8 mouse cellular contexts compared by ENCODE assay signal in the genomic region with DNA sequence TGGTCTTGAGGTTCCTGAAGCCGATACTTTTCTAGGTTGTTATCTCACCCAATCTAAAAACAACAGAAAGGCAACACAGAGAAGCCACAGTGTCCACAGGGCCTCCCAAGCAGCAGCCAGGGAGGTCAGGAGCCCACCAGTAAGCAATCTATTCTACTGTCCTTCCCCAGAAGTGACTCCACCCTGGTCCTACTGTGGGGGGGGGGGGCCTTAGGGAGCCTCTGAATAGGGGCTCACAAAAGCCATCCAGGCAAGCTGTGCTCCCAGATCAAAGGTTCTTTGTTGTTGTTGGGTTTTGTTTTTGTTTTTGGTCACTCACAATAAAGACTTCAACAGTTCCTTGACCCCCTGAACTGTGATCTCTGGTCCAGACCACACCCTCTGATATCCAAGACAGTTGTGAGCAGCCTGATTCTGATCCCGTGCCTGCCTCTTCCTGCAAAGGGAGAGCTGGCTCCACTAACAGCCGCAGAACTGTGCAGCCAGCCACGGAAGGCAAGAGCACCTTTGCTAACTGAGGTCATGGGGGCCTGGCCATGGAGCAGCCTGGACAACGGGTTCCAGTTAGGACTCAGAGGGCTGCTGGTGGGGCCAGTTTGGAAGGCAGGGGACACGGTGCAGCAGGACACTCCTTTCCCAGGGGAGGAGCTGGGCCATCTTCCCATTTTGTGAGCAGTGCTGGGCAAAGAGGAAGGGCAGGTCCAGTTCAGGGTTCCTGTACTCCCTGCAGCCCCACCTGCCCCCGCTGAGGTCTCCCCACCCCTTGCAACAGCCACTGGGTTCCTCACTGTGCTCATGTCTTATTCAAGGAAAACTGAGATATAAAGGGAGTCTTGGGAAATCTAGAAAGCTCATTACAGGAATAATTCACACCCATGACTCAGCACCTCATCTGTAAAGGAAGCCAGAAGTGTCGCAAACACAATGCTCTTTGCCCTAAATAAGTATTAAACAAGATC. TPM values are rescaled to one million over a fixed set of nuclear protein-coding genes. Genes with fewer than 3 reads are reported as not detected.
A peak's percentile ranks its signal among the peaks of the same experiment; 100 is the strongest.
DNase-seq lines count a peak whose midpoint lies in the region; ATAC-seq and TF ChIP-seq lines count a peak whose summit lies in the region.

No protein-coding gene starts in this region.

- H3K27me3 ChIP-seq in C2C12 (ENCODE audit: control insufficient read depth, insufficient read depth, insufficient read length) = no peaks in the 10 kb centered on the region
- no peaks in the 10 kb centered on the region for H3K27me3 ChIP-seq in heart, adult 2 months (ENCODE audit: control insufficient read depth, insufficient read depth, low read length)
- H3K27me3 ChIP-seq in lung, postnatal 0 days (replicated peaks; ENCODE audit: insufficient read depth, low read length) = no peaks in the 10 kb centered on the region

- TF ChIP-seq CTCF in C2C12 (IDR thresholded peaks at IDR 0.05; ENCODE audit: control insufficient read depth, insufficient read depth, insufficient read length) = no peak
- TF ChIP-seq CTCF in heart, adult 2 months (IDR thresholded peaks at IDR 0.05) = no peak
- TF ChIP-seq CTCF in lung, postnatal 0 days (IDR thresholded peaks at IDR 0.05) = no peak

- peaks cover 14% of the 10 kb centered on the region for H3K4me1 ChIP-seq in heart, adult 2 months (ENCODE audit: control insufficient read depth, insufficient read depth, low read length)
- H3K4me1 ChIP-seq in lung, postnatal 0 days (ENCODE audit: insufficient read depth, low read depth, low read length) = peaks cover 15% of the 10 kb centered on the region; the same call in 1 of the 2 replicates

- no peak for TF ChIP-seq POLR2A in heart, adult 2 months (IDR thresholded peaks at IDR 0.05; ENCODE audit: insufficient read depth, low read depth, low read length)

- H3K79me2 ChIP-seq in C2C12 (ENCODE audit: control insufficient read depth, insufficient read depth) = no peaks in the 10 kb centered on the region
- H3K79me2 ChIP-seq in heart, adult 2 months (replicated peaks; ENCODE audit: control insufficient read depth, insufficient read depth, low read length) = no peaks in the 10 kb centered on the region

- H3K9me3 ChIP-seq in lung, postnatal 0 days (ENCODE audit: low read length) = no peaks in the 10 kb centered on the region

- peak; percentile 86 for ATAC-seq in lung, postnatal 0 days

- H3K27ac ChIP-seq in heart, adult 2 months = peak overlapping the region; percentile 90
- peak overlapping the region; percentile 75 for H3K27ac ChIP-seq in lung, postnatal 0 days (ENCODE audit: low read length)

- no peaks in the 10 kb centered on the region for H3K36me3 ChIP-seq in C2C12 (ENCODE audit: control insufficient read depth, insufficient read depth)
- no peaks in the 10 kb centered on the region for H3K36me3 ChIP-seq in heart, adult 2 months (ENCODE audit: control insufficient read depth, insufficient read depth, low read length)
- H3K36me3 ChIP-seq in lung, postnatal 0 days (ENCODE audit: insufficient read depth, low read length) = no peaks in the 10 kb centered on the region

- TF ChIP-seq EP300 in heart, adult 2 months (IDR thresholded peaks at IDR 0.05; ENCODE audit: insufficient read depth, low read depth, low read length) = peak; percentile 95
- TF ChIP-seq EP300 in lung, postnatal 0 days (IDR thresholded peaks at IDR 0.05) = peak; percentile 83

- no peaks in the 10 kb centered on the region for H3K79me3 ChIP-seq in C2C12 (ENCODE audit: low read depth)

- no peak overlapping the region for H3K4me2 ChIP-seq in lung, postnatal 0 days (replicated peaks; ENCODE audit: low read depth, low read length)

- peak; percentile 89 for DNase-seq in adipocyte (ENCODE audit: low spot score)
- DNase-seq in heart, adult 2 months = peak; percentile 85 to 91
- DNase-seq in kidney, adult 18-20 months = peak; percentile 80
- DNase-seq in lung, postnatal 0 days (ENCODE audit: low spot score) = peak; percentile 84
- DNase-seq in right cerebral cortex, adult 18-20 months = no peak
- DNase-seq in cerebellum, postnatal 25 days = no peak
- DNase-seq in B cell, adult 2 months = no peak

- H3ac ChIP-seq in C2C12 (ENCODE audit: control insufficient read depth, insufficient read length, low read depth) = peak overlapping the region; percentile 45

- intact Hi-C loops in heart, adult 2 months (cut with DNase I) = loop anchor here (1.0 kb wide), 1 partner anchor 18 kb away; no protein-coding TSS in a partner anchor

- WGBS in heart, adult 2 months = 22% methylated on average over 8 of the region's 8 CpGs
- 15% methylated on average over 8 of the region's 8 CpGs for WGBS in lung, postnatal 0 days

- peak overlapping the region; percentile 5; the same call in 1 of the 2 replicates for H3K9ac ChIP-seq in heart, adult 2 months (ENCODE audit: low read depth, low read length)
- H3K9ac ChIP-seq in lung, postnatal 0 days (replicated peaks; ENCODE audit: low read depth) = no peak overlapping the region

- H3K4me3 ChIP-seq in C2C12 (ENCODE audit: insufficient read depth, poor library complexity, severe bottlenecking) = no peak overlapping the region
- no peak overlapping the region for H3K4me3 ChIP-seq in heart, adult 2 months
- H3K4me3 ChIP-seq in lung, postnatal 0 days (ENCODE audit: low read depth, low read length) = no peak overlapping the region

TF ChIP-seq in C2C12, 6 proteins besides CTCF, POLR2A, EP300 and RAD21:
- TF ChIP-seq MYOG (IDR thresholded peaks at IDR 0.05; ENCODE audit: control insufficient read depth, extremely low read depth, insufficient read length) = no peak
- TF ChIP-seq CEBPB (IDR thresholded peaks at IDR 0.05; ENCODE audit: low read depth) = peak; percentile 50
- no peak for TF ChIP-seq FOSL1 (IDR thresholded peaks at IDR 0.05; ENCODE audit: insufficient read depth, low read length, poor library complexity, severe bottlenecking)
- TF ChIP-seq USF1 (IDR thresholded peaks at IDR 0.05; ENCODE audit: low read depth) = no peak
TF ChIP-seq in C2C12: peak in this region for 1.

RNA-seq across cellular contexts. Expression of gene Nfkbia, which starts 18.9 kb away (rescaled TPM):
- polyA plus RNA-seq in C2C12 (2012; fragmentation: generic; extraction: Trizol) = 43.2 TPM
- total RNA-seq in heart, adult 2 months (2021) = 10 to 100 TPM; 65.7 to 80.3 TPM
- polyA plus RNA-seq in heart, adult 2 months (2012; rRNA removed) = 86.0 and 106 TPM in 2 replicates
- polyA plus RNA-seq in lung, postnatal 0 days (2015; fragmentation: Nextera tagmentation; extraction: Ambion mirVana) = 184 and 297 TPM in 2 replicates

Comparison
In these comparisons a context has a peak if more than half of its experiments do, and no peak if none do; other contexts are left out.
1. DNase-seq: peak in adipocyte (single experiment), heart, adult 2 months (2 of 2), kidney, adult 18-20 months (single experiment) and lung, postnatal 0 days (single experiment); none in right cerebral cortex, adult 18-20 months (single experiment), cerebellum, postnatal 25 days (0 of 2) and B cell, adult 2 months (0 of 2).